Mouse (Mus musculus) megakaryocyte, embryonic 14.5 days (primary cell): ENCODE measurements at regions not wholly inside any gene's neighbourhood (a gene's known extent, or its start where the extent isn't known, plus 50 kb on each side); places are given as distances from the start of the nearest gene placed in this dataset.
"Not testable (repeated sequence)": the region's sequence is repeated elsewhere in the genome, so short reads cannot be mapped to it uniquely, and the experiment has no call there.

Source experiments
- FLI1 ChIP-seq: IDR thresholded peaks from 2 replicates; pipeline ENCODE4 v1.6.1; 2012; ENCODE audit warnings: low read length, inconsistent platforms, mixed read lengths
- GATA1 ChIP-seq: IDR thresholded peaks from 3 replicates; pipeline ENCODE4 v1.6.1; 2012; ENCODE audit warnings: mixed read lengths, low read length, inconsistent platforms, borderline replicate concordance

GRCm38 (mm10) chr8:20030131-20030530, 126.9 kb downstream of the Gm31371 start:
- not testable (repeated sequence) for TF ChIP-seq GATA1, FLI1
